Comparison of ENCODE assay signal across 8 mouse cellular contexts in genomic region chr11:96285771-96286738, GRCm38 (mm10). TPM values are rescaled to one million over a fixed set of nuclear protein-coding genes. Genes with fewer than 3 reads are reported as not detected.
DNase-seq lines count a peak whose midpoint lies in the region; ATAC-seq and TF ChIP-seq lines count a peak whose summit lies in the region.

Hoxb7 (plus strand) TSS chr11:96286623.

- H3K27ac ChIP-seq in forebrain, embryonic 13.5 days, result no peak within 1 kb of the TSS
- H3K27ac ChIP-seq in left cerebral cortex, adult 2 months, result no peak within 1 kb of the TSS

- peaks cover 99% of the 10 kb centered on the region for H3K27me3 ChIP-seq in megakaryocyte, embryonic 14.5 days (replicated peaks)
- H3K27me3 ChIP-seq in forebrain, embryonic 13.5 days, result peaks cover 99% of the 10 kb centered on the region
- H3K27me3 ChIP-seq in myocyte (ENCODE audit: control insufficient read depth, insufficient read depth, insufficient read length), result peaks cover 93% of the 10 kb centered on the region

- intact Hi-C loops in left cerebral cortex, adult 2 months (cut with DNase I), result no loop called here

- no peak within 1 kb of the TSS for H3K9ac ChIP-seq in forebrain, embryonic 13.5 days

- no peaks in the 10 kb centered on the region for H3K9me3 ChIP-seq in megakaryocyte, embryonic 14.5 days
- no peaks in the 10 kb centered on the region for H3K9me3 ChIP-seq in forebrain, embryonic 13.5 days (replicated peaks)

- DNase-seq in kidney, postnatal 10 days, result peak; percentile 94
- no peak for DNase-seq in left cerebral cortex, adult 2 months (ENCODE audit: extremely low spot score in 1 of 2, low spot score in 2 of 2)
- DNase-seq in layer of hippocampus, postnatal 25 days (ENCODE audit: extremely low spot score in 1 of 2, low spot score in 1 of 2), result no peak
- no peak for DNase-seq in cerebellum, adult 11-12 months

- peak within 1 kb of the TSS; percentile 53 for H3K4me3 ChIP-seq in megakaryocyte, embryonic 14.5 days (replicated peaks)
- H3K4me3 ChIP-seq in forebrain, embryonic 13.5 days, result no peak within 1 kb of the TSS
- no peak within 1 kb of the TSS for H3K4me3 ChIP-seq in myocyte
- H3K4me3 ChIP-seq in left cerebral cortex, adult 2 months, result no peak within 1 kb of the TSS

- no peaks in the 10 kb centered on the region for H3K36me3 ChIP-seq in megakaryocyte, embryonic 14.5 days (replicated peaks; ENCODE audit: low read length)
- no peaks in the 10 kb centered on the region for H3K36me3 ChIP-seq in forebrain, embryonic 13.5 days (ENCODE audit: poor library complexity, severe bottlenecking)
- no peaks in the 10 kb centered on the region for H3K36me3 ChIP-seq in myocyte (ENCODE audit: control insufficient read depth, insufficient read depth)

- H3K79me2 ChIP-seq in myocyte (ENCODE audit: control insufficient read depth, insufficient read depth), result no peaks in the 10 kb centered on the region

- TF ChIP-seq POLR2A in myocyte (IDR thresholded peaks at IDR 0.05; ENCODE audit: insufficient read length, low read depth), result no peak

- no peak for ATAC-seq in megakaryocyte, adult 5-6 weeks (ENCODE audit: poor library complexity, severe bottlenecking)
- no peak for ATAC-seq in forebrain, embryonic 13.5 days

- no peak within 1 kb of the TSS for H3ac ChIP-seq in myocyte (ENCODE audit: control insufficient read depth, insufficient read length)

- TF ChIP-seq CTCF in left cerebral cortex, adult 2 months (IDR thresholded peaks at IDR 0.05), result no peak

- under 1% methylated on average over 43 of the region's 43 CpGs for WGBS in forebrain, embryonic 13.5 days

- H3K4me2 ChIP-seq in forebrain, embryonic 13.5 days, result peak within 1 kb of the TSS; percentile 20; the same call in 1 of the 2 replicates
- no peak within 1 kb of the TSS for H3K4me2 ChIP-seq in myocyte (ENCODE audit: low read depth)

- peaks cover 34% of the 10 kb centered on the region for H3K4me1 ChIP-seq in megakaryocyte, embryonic 14.5 days
- H3K4me1 ChIP-seq in forebrain, embryonic 13.5 days, result peaks cover 14% of the 10 kb centered on the region

TF ChIP-seq in myocyte, 11 proteins besides CTCF, POLR2A, EP300 and RAD21:
- no peak for TF ChIP-seq MAX (IDR thresholded peaks at IDR 0.05; ENCODE audit: low read depth)
- TF ChIP-seq USF1 (IDR thresholded peaks at IDR 0.05; ENCODE audit: low read depth), result peak; percentile 58
- no peak for TF ChIP-seq TCF3 (IDR thresholded peaks at IDR 0.05; ENCODE audit: insufficient read length, low read depth)
- no peak for TF ChIP-seq E2F4 (IDR thresholded peaks at IDR 0.05; ENCODE audit: insufficient read depth)
- no peak for TF ChIP-seq TCF12 (IDR thresholded peaks at IDR 0.05; ENCODE audit: insufficient read depth, poor library complexity, severe bottlenecking)
- no peak for TF ChIP-seq CEBPB (IDR thresholded peaks at IDR 0.05; ENCODE audit: insufficient read depth, poor library complexity, severe bottlenecking)
TF ChIP-seq in myocyte: peak in this region for 1.

RNA-seq across cellular contexts. Expression of gene Hoxb7, which starts in this region (rescaled TPM):
- polyA plus RNA-seq in megakaryocyte, embryonic 14.5 days (2012; ENCODE audit: insufficient read depth, low replicate concordance), result not detected in 2 replicates
- total RNA-seq in megakaryocyte, adult 5-6 weeks (2015), result 0.11 TPM in 1 of 2 replicates, not detected in the other
- total RNA-seq in megakaryocyte, adult 5-6 weeks (2017), result not detected in 2 replicates
- polyA plus RNA-seq in forebrain, embryonic 13.5 days (2015; fragmentation: Nextera tagmentation; extraction: Ambion mirVana), result not detected in 2 replicates
- 0.06 TPM for polyA plus RNA-seq in myocyte (2012; fragmentation: generic; extraction: Trizol)
- total RNA-seq in left cerebral cortex, adult 2 months (2021), result not detected
- total RNA-seq in layer of hippocampus, postnatal 25 days (2021), result not detected
